Mouse (Mus musculus) limb, embryonic 12.5 days (tissue): Measurements from ENCODE around the gene Krtap13. TPM values are rescaled to one million over a fixed set of nuclear protein-coding genes. Genes with fewer than 3 reads are reported as not detected.
"Not testable (repeated sequence)": the region's sequence is repeated elsewhere in the genome, so short reads cannot be mapped to it uniquely, and the experiment has no call there.

Source experiments
- ATAC-seq: fragments of 200-750 bp; cut with Nextera tagmentation; 2 replicates; pipeline ENCODE4 v1.8.0; 2017; ENCODE audit warnings: low read depth, moderate TSS enrichment; ENCODE audit not compliant: insufficient number of reproducible peaks, insufficient read depth, low FRiP score, low TSS enrichment
- H3K27ac ChIP-seq: fragments of 300-500 bp; sonication (generic); 2 replicates; pipeline ENCODE4 v1.5.1; 2016; ENCODE audit warnings: mild to moderate bottlenecking, moderate library complexity
- H3K27me3 ChIP-seq: fragments of 300-500 bp; sonication (generic); 2 replicates; pipeline ENCODE4 v1.6.1; 2016; ENCODE audit warnings: mild to moderate bottlenecking, moderate library complexity
- H3K36me3 ChIP-seq: fragments of 300-500 bp; sonication (generic); 2 replicates; pipeline ENCODE4 v1.6.1; 2016; ENCODE audit warnings: mild to moderate bottlenecking, moderate library complexity
- H3K4me1 ChIP-seq: fragments of 300-500 bp; sonication (generic); replicated peaks from 2 replicates; pipeline ENCODE4 v1.6.1; 2016
- H3K4me2 ChIP-seq: fragments of 300-500 bp; sonication (generic); 2 replicates; pipeline ENCODE4 v1.6.1; 2016; ENCODE audit warnings: mild to moderate bottlenecking, moderate library complexity
- H3K4me3 ChIP-seq: fragments of 300-500 bp; sonication (generic); replicated peaks from 2 replicates; pipeline ENCODE4 v1.5.1; 2016; ENCODE audit warnings: mild to moderate bottlenecking
- H3K9ac ChIP-seq: fragments of 300-500 bp; sonication (generic); replicated peaks from 2 replicates; pipeline ENCODE4 v1.6.1; 2016; ENCODE audit warnings: mild to moderate bottlenecking, moderate library complexity
- H3K9me3 ChIP-seq: fragments of 300-500 bp; sonication (generic); 2 replicates; pipeline ENCODE4 v1.6.1; 2016; ENCODE audit warnings: mild to moderate bottlenecking, moderate library complexity
- whole genome bisulfite sequencing: fragments of 180-500 bp; shearing (Covaris S2); methylation state at CpG from one replicate; pipeline ENCODE4 v1.1.7; 2016; 5-methylcytosine and 5-hydroxymethylcytosine counted together
- polyA plus RNA-seq: library from polyadenylated mRNA; unstranded; fragments of >200 nt; fragmentation: Nextera tagmentation; extraction: Ambion mirVana; gene quantifications from 2 replicates; pipeline ENCODE4 v1.2.1, GENCODE M21; 2016

The Krtap13 gene
- not detected in 2 replicates for polyA plus RNA-seq

DNA sequence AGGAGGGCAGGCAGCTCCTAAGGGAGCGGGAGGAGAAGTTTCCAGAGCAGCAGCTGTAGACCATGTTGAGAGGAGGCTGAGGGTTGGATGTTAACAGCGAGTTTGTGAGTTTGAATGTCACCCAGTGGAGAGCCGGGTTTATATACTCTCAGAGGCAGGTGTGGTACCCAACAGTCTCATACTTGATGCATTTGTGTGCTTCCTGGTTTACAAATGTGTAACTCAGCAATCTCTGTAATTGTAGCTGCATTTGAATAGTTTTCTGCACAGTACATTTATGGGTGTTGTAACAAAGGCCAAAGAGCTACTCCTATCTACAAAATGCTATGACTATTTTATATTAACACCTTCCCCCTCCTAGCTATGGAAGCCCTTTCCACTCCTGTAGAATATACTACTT is at the start of gene Krtap13:
TSS of gene Krtap13 (minus strand) at position 101 of the 400 bp plus-strand sequence.
- WGBS, result 77% methylated on average over 3 of the region's 3 CpGs
- H3K4me3 ChIP-seq, H3K9ac ChIP-seq, H3K27ac ChIP-seq, H3K4me1 ChIP-seq, H3K27me3 ChIP-seq, H3K9me3 ChIP-seq, ATAC-seq, H3K36me3 ChIP-seq, H3K4me2 ChIP-seq: not testable (repeated sequence)

DNA sequence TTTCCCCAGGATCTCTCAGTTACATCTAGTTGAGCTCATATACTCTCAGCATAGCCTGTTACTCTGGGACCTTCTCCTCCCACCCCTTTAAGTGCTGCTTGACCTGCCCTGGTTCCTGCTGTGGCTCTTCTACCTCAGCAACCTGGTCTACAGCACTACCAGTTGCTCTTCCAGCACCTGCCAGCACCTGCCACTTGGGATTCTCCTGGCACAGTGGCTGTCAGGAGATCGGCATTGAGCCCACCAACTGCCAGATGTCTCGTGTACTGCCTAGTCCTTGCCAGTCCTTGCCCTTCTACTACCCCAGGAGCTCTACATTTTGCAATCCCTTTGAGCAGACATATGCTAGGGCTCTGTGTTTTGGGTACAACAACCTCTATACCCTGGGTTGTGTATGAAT is 35.4 kb upstream of the Krtap13 start:
- H3K4me3 ChIP-seq, result no peak overlapping the region
- no peak overlapping the region for H3K27ac ChIP-seq
- H3K9me3 ChIP-seq, result no peaks in the 10 kb centered on the region
- no peak overlapping the region for H3K9ac ChIP-seq
- no peaks in the 10 kb centered on the region for H3K27me3 ChIP-seq
- no peak for ATAC-seq
- no peaks in the 10 kb centered on the region for H3K36me3 ChIP-seq
- no peaks in the 10 kb centered on the region for H3K4me1 ChIP-seq
- H3K4me2 ChIP-seq, result no peak overlapping the region
- WGBS, result 81% methylated on average over 2 of the region's 2 CpGs

DNA sequence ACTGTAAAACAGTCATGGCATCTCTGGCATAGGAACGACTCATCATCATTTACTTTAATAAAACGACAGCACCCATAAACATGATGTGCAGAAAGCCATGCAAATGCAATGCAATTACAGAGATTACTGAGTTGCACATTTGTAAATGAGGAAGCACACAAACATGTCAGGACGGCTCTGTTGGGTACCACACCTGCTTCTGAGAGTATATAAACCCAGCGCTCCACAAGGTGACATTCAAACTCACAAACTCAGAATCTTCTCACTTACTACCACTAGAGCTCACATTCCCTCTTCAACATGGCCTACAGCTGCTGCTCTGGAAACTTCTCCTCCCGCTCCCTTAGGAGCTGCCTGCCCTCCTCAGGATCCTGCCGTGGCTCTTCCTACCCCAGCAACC is 26.2 kb upstream of the Krtap13 start, which contains the start of gene Gm5965:
TSS of gene Gm5965 (plus strand) at position 301 of the 400 bp plus-strand sequence.
- no peaks in the 10 kb centered on the region for H3K36me3 ChIP-seq
- H3K27ac ChIP-seq, result no peak within 1 kb of the TSS
- no peaks in the 10 kb centered on the region for H3K9me3 ChIP-seq
- no peak within 1 kb of the TSS for H3K9ac ChIP-seq
- H3K27me3 ChIP-seq, result no peaks in the 10 kb centered on the region
- ATAC-seq, result no peak
- 83% methylated on average over 6 of the region's 6 CpGs for WGBS
- H3K4me1 ChIP-seq, result no peaks in the 10 kb centered on the region
- no peak within 1 kb of the TSS for H3K4me3 ChIP-seq
- H3K4me2 ChIP-seq, result no peak within 1 kb of the TSS

- no peak for ATAC-seq
- Histone ChIP-seq H3K4me1 (no peaks in the 10 kb centered on the region), H3K4me2 (no peak within 1 kb of the TSS), H3K27me3 (no peaks in the 10 kb centered on the region), H3K27ac (no peak within 1 kb of the TSS), H3K36me3 (no peaks in the 10 kb centered on the region), H3K9me3 (no peaks in the 10 kb centered on the region), H3K4me3 (no peak within 1 kb of the TSS), H3K9ac (no peak within 1 kb of the TSS)
- WGBS, result 80% methylated on average over 2 of the region's 2 CpGs
These were observed 22.7 kb upstream of the Krtap13 start, which contains the start of gene 2310057N15Rik for GRCm38 (mm10) chr16:88774106-88774505. Gene 2310057N15Rik (minus strand): TSS chr16:88774206.

- not testable (repeated sequence) for H3K4me3 ChIP-seq, H3K4me1 ChIP-seq, H3K9ac ChIP-seq, H3K36me3 ChIP-seq, H3K27ac ChIP-seq, H3K9me3 ChIP-seq, H3K4me2 ChIP-seq, H3K27me3 ChIP-seq, ATAC-seq
- WGBS, result 92% methylated on average over 3 of the region's 3 CpGs
These were observed 7.1 kb upstream of the Krtap13 start, which contains the start of gene 2310034C09Rik for GRCm38 (mm10) chr16:88758547-88758946. Gene 2310034C09Rik (plus strand): TSS chr16:88758847.

DNA sequence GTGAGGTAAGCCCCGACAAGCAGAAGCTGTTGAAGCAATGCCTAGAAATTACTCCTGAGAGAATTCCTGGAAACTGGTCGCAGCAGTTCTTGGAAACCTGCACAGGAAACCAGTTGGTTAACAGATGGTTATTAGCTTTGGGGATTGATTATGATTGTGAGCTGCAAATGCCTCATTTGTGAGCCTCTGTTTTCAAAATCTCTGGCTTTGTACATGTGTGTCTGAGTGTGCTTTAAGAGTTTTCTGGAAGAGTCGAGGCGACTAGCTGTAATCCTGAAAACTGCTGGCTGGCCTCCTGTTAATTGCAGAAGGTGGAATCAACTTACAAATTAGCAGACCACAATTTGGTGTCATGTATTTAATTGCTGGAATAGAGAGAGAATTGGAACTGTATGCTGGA is 3.5 kb downstream of the Krtap13 start:
- Histone ChIP-seq H3K36me3 (no peaks in the 10 kb centered on the region), H3K4me3 (no peak overlapping the region), H3K4me1 (0 out of 2 replicates have a peak, but pooled peaks cover 6% of the 10 kb centered on the region), H3K9ac (no peak overlapping the region), H3K27ac (no peak overlapping the region), H3K27me3 (no peaks in the 10 kb centered on the region), H3K9me3 (no peaks in the 10 kb centered on the region), H3K4me2 (no peak overlapping the region)
- no peak for ATAC-seq
- 33% methylated on average over 4 of the region's 4 CpGs for WGBS

GRCm38 (mm10) chr16:88744750-88745340 is 6.6 kb downstream of the Krtap13 start:
- no peak overlapping the region for H3K9ac ChIP-seq
- no peaks in the 10 kb centered on the region for H3K9me3 ChIP-seq
- 87% methylated on average over 4 of the region's 4 CpGs for WGBS
- ATAC-seq, result no peak
- no peak overlapping the region for H3K4me2 ChIP-seq
- no peak overlapping the region for H3K27ac ChIP-seq
- 0 out of 2 replicates have a peak, but pooled peaks cover 6% of the 10 kb centered on the region for H3K4me1 ChIP-seq
- no peak overlapping the region for H3K4me3 ChIP-seq
- no peaks in the 10 kb centered on the region for H3K27me3 ChIP-seq
- no peaks in the 10 kb centered on the region for H3K36me3 ChIP-seq

GRCm38 (mm10) chr16:88735391-88735790 is 16.0 kb downstream of the Krtap13 start:
- Histone ChIP-seq H3K4me1 (no peaks in the 10 kb centered on the region), H3K36me3 (no peaks in the 10 kb centered on the region), H3K9ac (no peak overlapping the region), H3K4me3 (no peak overlapping the region), H3K9me3 (no peaks in the 10 kb centered on the region), H3K27ac (no peak overlapping the region), H3K27me3 (no peaks in the 10 kb centered on the region), H3K4me2 (no peak overlapping the region)
- ATAC-seq, result no peak
- 76% methylated on average over 2 of the region's 2 CpGs for WGBS

- 83% methylated on average over 4 of the region's 4 CpGs for WGBS
- Histone ChIP-seq H3K27ac (no peak within 1 kb of the TSS), H3K9ac (no peak within 1 kb of the TSS), H3K27me3 (no peaks in the 10 kb centered on the region), H3K4me2 (no peak within 1 kb of the TSS), H3K36me3 (no peaks in the 10 kb centered on the region), H3K4me3 (no peak within 1 kb of the TSS), H3K9me3 (no peaks in the 10 kb centered on the region), H3K4me1 (no peaks in the 10 kb centered on the region)
- no peak for ATAC-seq
These were observed 22.6 kb downstream of the Krtap13 start, which contains the start of gene Krtap13-1 for GRCm38 (mm10) chr16:88728812-88729275. Gene Krtap13-1 (plus strand): TSS chr16:88728862.

GRCm38 (mm10) chr16:88720031-88720430 is 31.4 kb downstream of the Krtap13 start:
- no peak for ATAC-seq
- Histone ChIP-seq H3K36me3 (no peaks in the 10 kb centered on the region), H3K9ac (no peak overlapping the region), H3K4me1 (no peaks in the 10 kb centered on the region), H3K27me3 (no peaks in the 10 kb centered on the region), H3K4me2 (no peak overlapping the region), H3K9me3 (no peaks in the 10 kb centered on the region), H3K27ac (no peak overlapping the region), H3K4me3 (no peak overlapping the region)
- whole genome bisulfite sequencing, result 37% methylated on average over 1 of the region's 1 CpGs

- no peaks in the 10 kb centered on the region for H3K36me3 ChIP-seq
- no peak; the same call in 1 of the 2 replicates for ATAC-seq
- H3K4me2 ChIP-seq, result no peak overlapping the region
- H3K9ac ChIP-seq, result no peak overlapping the region
- no peaks in the 10 kb centered on the region for H3K4me1 ChIP-seq
- H3K27me3 ChIP-seq, result no peaks in the 10 kb centered on the region
- H3K9me3 ChIP-seq, result no peaks in the 10 kb centered on the region
- H3K27ac ChIP-seq, result no peak overlapping the region
- H3K4me3 ChIP-seq, result no peak overlapping the region
These were observed 34.9 kb downstream of the Krtap13 start for GRCm38 (mm10) chr16:88716549-88716948.

- no peaks in the 10 kb centered on the region for H3K9me3 ChIP-seq
- H3K4me2 ChIP-seq, result no peak overlapping the region
- H3K4me3 ChIP-seq, result no peak overlapping the region
- H3K27me3 ChIP-seq, result no peaks in the 10 kb centered on the region
- H3K27ac ChIP-seq, result no peak overlapping the region
- ATAC-seq, result no peak
- H3K4me1 ChIP-seq, result no peaks in the 10 kb centered on the region
- WGBS, result 86% methylated on average over 6 of the region's 6 CpGs
- H3K9ac ChIP-seq, result no peak overlapping the region
- H3K36me3 ChIP-seq, result no peaks in the 10 kb centered on the region
These were observed 40.2 kb downstream of the Krtap13 start for GRCm38 (mm10) chr16:88711245-88711644.
